ENCODE assay signal across 8 mouse cellular contexts in genomic region chr10:104661672-104662071, GRCm38 (mm10).
A peak's percentile ranks its signal among the peaks of the same experiment; 100 is the strongest.
DNase-seq lines count a peak whose midpoint lies in the region; ATAC-seq lines count a peak whose summit lies in the region.
"Had no signal": no experiment of that assay in that cellular context is flagged by ENCODE, and none has a peak within 500 bp of the region (broad histone marks: within the 10 kb centered on the region; RNA-seq: fewer than 3 reads in every experiment).

No protein-coding gene starts in this region.

- peak; percentile 24 to 36 for DNase-seq in kidney, postnatal 4 days
- DNase-seq in kidney, postnatal 25 days, result no peak
- DNase-seq in brain, adult 2 months (ENCODE audit: low read depth, low spot score), result peak; percentile 42
- peak; percentile 30 for DNase-seq in embryo, embryonic 11.5 days (ENCODE audit: low read depth, low spot score)
- DNase-seq in mesoderm, embryonic 11.5 days (ENCODE audit: low read depth, low spot score), result peak; percentile 69
- DNase-seq: thymus, postnatal 36 days had no signal

- ATAC-seq in granulocyte monocyte progenitor cell, adult 5-6 weeks (replicated peaks; ENCODE audit: poor library complexity, severe bottlenecking), result no peak
- no peak for ATAC-seq in erythroblast, adult 5-6 weeks (replicated peaks; ENCODE audit: low FRiP score, poor library complexity, severe bottlenecking)

Comparison
In these comparisons a context has a peak if more than half of its experiments do, and no peak if none do; other contexts are left out.
1. DNase-seq: peak in kidney, postnatal 4 days (2 of 2), brain, adult 2 months (single experiment), embryo, embryonic 11.5 days (single experiment) and mesoderm, embryonic 11.5 days (single experiment); none in kidney, postnatal 25 days (0 of 2).